Mouse (Mus musculus) left cerebral cortex, adult 6 months (tissue): ENCODE measurements around the gene Olfr550. TPM values are rescaled to one million over a fixed set of nuclear protein-coding genes. Genes with fewer than 3 reads are reported as not detected.

Experiments
- long read RNA-seq, 2 experiments: library from polyadenylated mRNA; unstranded; transcript quantifications; one replicate each; pipeline ENCODE4 v2.0.0; 2019 to 2020
- polyA plus RNA-seq: library from polyadenylated mRNA; unstranded; fragments of <200 nt; fragmentation: Nextera tagmentation; gene quantifications from 2 replicates; pipeline ENCODE4 v1.2.3, GENCODE M21; 2021

The Olfr550 gene
- 0.20 TPM in 1 of 2 replicates, not detected in the other for polyA plus RNA-seq
- long read RNA-seq, experiment 1 = 0 reads
- long read RNA-seq, experiment 2 = 0 reads

GRCm38 (mm10) chr7:102571142-102571541, at the start of gene Olfr550:
TSS of gene Olfr550 (plus strand) at chr7:102571442.

GRCm38 (mm10) chr7:102534449-102534848, 36.8 kb upstream of the Olfr550 start, which contains the start of gene Olfr547:
TSS of gene Olfr547 (plus strand) at chr7:102534749.

GRCm38 (mm10) chr7:102540596-102540995, 30.6 kb upstream of the Olfr550 start, which contains the start of gene Olfr548-ps1:
TSS of gene Olfr548-ps1 (plus strand) at chr7:102540896.

GRCm38 (mm10) chr7:102549570-102549969, 21.7 kb upstream of the Olfr550 start, which contains the start of gene Olfr549:
TSS of gene Olfr549 (plus strand) at chr7:102549870.

GRCm38 (mm10) chr7:102564999-102565997, 5.9 kb upstream of the Olfr550 start, which contains the start of gene Trim21:
TSS of gene Trim21 (minus strand) at chr7:102565486.

GRCm38 (mm10) chr7:102591786-102592185, 20.5 kb downstream of the Olfr550 start, which contains the start of gene Olfr551:
TSS of gene Olfr551 (minus strand) at chr7:102591886.

GRCm38 (mm10) chr7:102597378-102598031, 26.3 kb downstream of the Olfr550 start, which contains the start of gene Olfr552:
TSS of gene Olfr552 (plus strand) at chr7:102597770.

GRCm38 (mm10) chr7:102618118-102618517, 46.9 kb downstream of the Olfr550 start, which contains the start of gene Olfr553:
TSS of gene Olfr553 (minus strand) at chr7:102618218.

Other genes starting within 250 kb of the Olfr550 start
- gene Rrm1, start 129.7 kb upstream of the Olfr550 start, polyA plus RNA-seq = 7.2 and 7.6 TPM in 2 replicates
- gene Olfr543, start 89.8 kb upstream of the Olfr550 start, polyA plus RNA-seq = not detected in 2 replicates
- gene Olfr544, start 83.1 kb upstream of the Olfr550 start, polyA plus RNA-seq = not detected in 2 replicates
- gene Olfr545, start 71.9 kb upstream of the Olfr550 start, polyA plus RNA-seq = not detected in 2 replicates
- not detected in 2 replicates for gene Olfr547, start 36.7 kb upstream of the Olfr550 start, polyA plus RNA-seq
- not detected in 2 replicates for gene Olfr548-ps1, start 30.5 kb upstream of the Olfr550 start, polyA plus RNA-seq
- gene Olfr549, start 21.6 kb upstream of the Olfr550 start, polyA plus RNA-seq = not detected in 2 replicates
- gene Trim21, start 6.0 kb upstream of the Olfr550 start, polyA plus RNA-seq = 0.11 and 0.68 TPM in 2 replicates
- gene Olfr551, start 20.4 kb downstream of the Olfr550 start, polyA plus RNA-seq = 0.01 TPM in 1 of 2 replicates, not detected in the other
- gene Olfr552, start 26.3 kb downstream of the Olfr550 start, polyA plus RNA-seq = not detected in 2 replicates
- not detected in 2 replicates for gene Olfr553, start 46.8 kb downstream of the Olfr550 start, polyA plus RNA-seq
- gene Olfr554, start 67.0 kb downstream of the Olfr550 start, polyA plus RNA-seq = not detected in 2 replicates
- not detected in 2 replicates for gene Olfr555, start 87.4 kb downstream of the Olfr550 start, polyA plus RNA-seq
- not detected in 2 replicates for gene Olfr556, start 93.5 kb downstream of the Olfr550 start, polyA plus RNA-seq
- 3.1 TPM in 2 replicates for gene Trim68, start 115.9 kb downstream of the Olfr550 start, polyA plus RNA-seq
- gene Olfr557, start 124.5 kb downstream of the Olfr550 start, polyA plus RNA-seq = not detected in 2 replicates
- gene Olfr558, start 130.8 kb downstream of the Olfr550 start, polyA plus RNA-seq = not detected in 2 replicates
- gene Olfr33, start 147.6 kb downstream of the Olfr550 start, polyA plus RNA-seq = not detected in 2 replicates
- gene Olfr559, start 156.0 kb downstream of the Olfr550 start, polyA plus RNA-seq = not detected in 2 replicates
- not detected in 2 replicates for gene Olfr560, start 187.9 kb downstream of the Olfr550 start, polyA plus RNA-seq
- gene Olfr78, start 188.0 kb downstream of the Olfr550 start, polyA plus RNA-seq = 0.33 and 0.41 TPM in 2 replicates
- gene Olfr561, start 199.8 kb downstream of the Olfr550 start, polyA plus RNA-seq = not detected in 2 replicates
- gene Olfr564, start 232.0 kb downstream of the Olfr550 start, polyA plus RNA-seq = not detected in 2 replicates